Comparison of ENCODE assay signal across 21 mouse cellular contexts in the genomic region with DNA sequence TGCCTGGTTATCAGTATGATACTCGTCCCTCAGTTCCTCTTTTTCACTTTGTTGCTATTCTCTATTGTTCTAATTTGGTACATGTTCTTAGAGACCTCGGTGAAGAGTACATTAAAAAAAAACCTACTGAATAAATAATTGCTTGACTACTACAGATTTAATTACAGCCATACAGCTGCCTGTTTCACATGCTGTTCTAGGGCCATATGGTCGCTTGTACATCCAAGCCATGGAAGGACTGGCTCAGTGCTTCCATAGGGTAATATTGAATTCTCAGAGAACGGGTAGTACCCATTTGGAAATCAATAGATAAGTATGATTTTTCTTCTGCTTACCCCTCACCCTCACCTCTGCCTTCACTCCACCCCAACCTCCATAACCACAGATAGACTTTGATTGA.
DNase-seq lines count a peak whose midpoint lies in the region; ATAC-seq and TF ChIP-seq lines count a peak whose summit lies in the region.
"Had no signal": no experiment of that assay in that cellular context is flagged by ENCODE, and none has a peak within 500 bp of the region (broad histone marks: within the 10 kb centered on the region; RNA-seq: fewer than 3 reads in every experiment).

No protein-coding gene starts in this region.

- H3K4me2 ChIP-seq in forebrain, embryonic 13.5 days: no peak overlapping the region
- no peak overlapping the region for H3K4me2 ChIP-seq in forebrain, embryonic 16.5 days (ENCODE audit: low read length)
- H3K4me2 ChIP-seq in lung, postnatal 0 days (replicated peaks; ENCODE audit: low read depth, low read length): no peak overlapping the region
- H3K4me2 ChIP-seq: heart, embryonic 13.5 days; hindbrain, embryonic 12.5 days had no signal

- no peak overlapping the region for H3K27ac ChIP-seq in forebrain, embryonic 13.5 days
- no peak overlapping the region for H3K27ac ChIP-seq in forebrain, embryonic 16.5 days (ENCODE audit: low read length)
- no peak overlapping the region for H3K27ac ChIP-seq in lung, postnatal 0 days (ENCODE audit: low read length)
- H3K27ac ChIP-seq: heart, embryonic 13.5 days; hindbrain, embryonic 12.5 days had no signal

- DNase-seq in layer of hippocampus, adult 18-20 months (ENCODE audit: low spot score in 2 of 2): peak; percentile 32 to 82
- no peak for DNase-seq in layer of hippocampus, adult 9-10 months (ENCODE audit: low spot score)
- DNase-seq in urinary bladder, postnatal 14 days (ENCODE audit: low spot score): no peak
- DNase-seq in lung, postnatal 0 days (ENCODE audit: low spot score): no peak
- DNase-seq: adrenal gland, postnatal 10 days; B cell, adult 2 months; cerebellum, adult 11-12 months; cerebellum, adult 9-10 months; cerebellum, postnatal 25 days; forebrain, postnatal 0 days; gastrocnemius, postnatal 14 days; heart, postnatal 36 days had no signal

- no peaks in the 10 kb centered on the region for H3K27me3 ChIP-seq in forebrain, embryonic 13.5 days
- H3K27me3 ChIP-seq in forebrain, embryonic 16.5 days (replicated peaks; ENCODE audit: control insufficient read depth, insufficient read depth, low read length): no peaks in the 10 kb centered on the region
- no peaks in the 10 kb centered on the region for H3K27me3 ChIP-seq in lung, postnatal 0 days (replicated peaks; ENCODE audit: insufficient read depth, low read length)
- H3K27me3 ChIP-seq: heart, embryonic 13.5 days; hindbrain, embryonic 12.5 days had no signal

- ATAC-seq in forebrain, embryonic 13.5 days: peak; percentile 68
- no peak for ATAC-seq in forebrain, embryonic 16.5 days
- 0 out of 2 replicates have a peak, but pooled peaks have one; percentile 29 for ATAC-seq in common myeloid progenitor, adult 5-6 weeks (replicated peaks; ENCODE audit: low read depth, poor library complexity, severe bottlenecking)
- ATAC-seq in lung, postnatal 0 days: no peak
- ATAC-seq: CD4-positive, CD25-positive, alpha-beta regulatory T cell, adult 4 months; forebrain, postnatal 0 days; hindbrain, embryonic 16.5 days; inflammation-experienced regulatory T-cells, adult 6 months had no signal

- no peak for TF ChIP-seq EP300 in lung, postnatal 0 days (IDR thresholded peaks at IDR 0.05)

- no peak overlapping the region for H3K4me3 ChIP-seq in forebrain, embryonic 13.5 days
- no peak overlapping the region for H3K4me3 ChIP-seq in forebrain, embryonic 16.5 days (replicated peaks; ENCODE audit: low read length)
- no peak overlapping the region for H3K4me3 ChIP-seq in lung, postnatal 0 days (ENCODE audit: low read depth, low read length)
- H3K4me3 ChIP-seq: heart, embryonic 13.5 days; hindbrain, embryonic 12.5 days had no signal

- H3K9me3 ChIP-seq in forebrain, embryonic 13.5 days (replicated peaks): no peaks in the 10 kb centered on the region
- no peaks in the 10 kb centered on the region for H3K9me3 ChIP-seq in forebrain, embryonic 16.5 days (ENCODE audit: control insufficient read depth, low read length)
- H3K9me3 ChIP-seq in lung, postnatal 0 days (ENCODE audit: low read length): no peaks in the 10 kb centered on the region
- H3K9me3 ChIP-seq: heart, embryonic 13.5 days; hindbrain, embryonic 12.5 days had no signal

- no peaks in the 10 kb centered on the region for H3K4me1 ChIP-seq in forebrain, embryonic 13.5 days
- H3K4me1 ChIP-seq in forebrain, embryonic 16.5 days (replicated peaks; ENCODE audit: control insufficient read depth, insufficient read depth, low read length): no peaks in the 10 kb centered on the region
- H3K4me1 ChIP-seq in lung, postnatal 0 days (ENCODE audit: insufficient read depth, low read depth, low read length): no peaks in the 10 kb centered on the region
- H3K4me1 ChIP-seq: hindbrain, embryonic 12.5 days had no signal

- WGBS in forebrain, embryonic 13.5 days: 66% methylated on average over 4 of the region's 4 CpGs
- WGBS in forebrain, embryonic 16.5 days: 58% methylated on average over 4 of the region's 4 CpGs
- 63% methylated on average over 4 of the region's 4 CpGs for WGBS in lung, postnatal 0 days

- H3K9ac ChIP-seq in forebrain, embryonic 13.5 days: no peak overlapping the region
- no peak overlapping the region for H3K9ac ChIP-seq in forebrain, embryonic 16.5 days (replicated peaks; ENCODE audit: low read depth, low read length)
- no peak overlapping the region for H3K9ac ChIP-seq in lung, postnatal 0 days (replicated peaks; ENCODE audit: low read depth)
- H3K9ac ChIP-seq: forebrain, postnatal 0 days; heart, embryonic 13.5 days; hindbrain, embryonic 12.5 days had no signal

- no peak for TF ChIP-seq CTCF in lung, postnatal 0 days (IDR thresholded peaks at IDR 0.05)

- no peaks in the 10 kb centered on the region for H3K36me3 ChIP-seq in forebrain, embryonic 13.5 days (ENCODE audit: poor library complexity, severe bottlenecking)
- H3K36me3 ChIP-seq in forebrain, embryonic 16.5 days (ENCODE audit: control insufficient read depth, insufficient read depth): no peaks in the 10 kb centered on the region
- H3K36me3 ChIP-seq in lung, postnatal 0 days (ENCODE audit: insufficient read depth, low read length): no peaks in the 10 kb centered on the region
- H3K36me3 ChIP-seq: G1E; heart, embryonic 13.5 days; hindbrain, embryonic 12.5 days had no signal

Comparison
In these comparisons a context has a peak if more than half of its experiments do, and no peak if none do; other contexts are left out.
1. ATAC-seq: peak in forebrain, embryonic 13.5 days (single experiment) and common myeloid progenitor, adult 5-6 weeks (single experiment); none in forebrain, embryonic 16.5 days (single experiment) and lung, postnatal 0 days (single experiment).
2. DNase-seq: peak in layer of hippocampus, adult 18-20 months (2 of 2); none in layer of hippocampus, adult 9-10 months (single experiment), urinary bladder, postnatal 14 days (single experiment) and lung, postnatal 0 days (single experiment).